Mouse (Mus musculus): Measurements from ENCODE around the gene Fbxo40. TPM values are rescaled to one million over a fixed set of nuclear protein-coding genes. Genes with fewer than 3 reads are reported as not detected.

The Fbxo40 gene
- polyA plus RNA-seq, 1 experiment, result 0.06 TPM

- no peak for DNase-seq (ENCODE audit: extremely low spot score in 1 of 2, low spot score in 1 of 2)
Observed at GRCm38 (mm10) chr16:36925351-36925750, 64.9 kb downstream of the Fbxo40 start.

GRCm38 (mm10) chr16:36924312-36924711 lies 66.0 kb downstream of the Fbxo40 start:
- DNase-seq (ENCODE audit: extremely low spot score in 1 of 2, low spot score in 1 of 2), result no peak

- no peak for DNase-seq (ENCODE audit: extremely low spot score in 1 of 2, low spot score in 1 of 2)
Observed at GRCm38 (mm10) chr16:36921980-36922379, 68.3 kb downstream of the Fbxo40 start.

- no peak for DNase-seq (ENCODE audit: extremely low spot score in 1 of 2, low spot score in 1 of 2)
Observed at GRCm38 (mm10) chr16:36921067-36921613, 69.1 kb downstream of the Fbxo40 start.

- DNase-seq (ENCODE audit: extremely low spot score in 1 of 2, low spot score in 1 of 2), result no peak
Observed at GRCm38 (mm10) chr16:36920410-36920809, 69.9 kb downstream of the Fbxo40 start.

- DNase-seq (ENCODE audit: extremely low spot score in 1 of 2, low spot score in 1 of 2), result peak in 1 of 2 experiments; percentile 42
Observed at GRCm38 (mm10) chr16:36918505-36918904, 71.8 kb downstream of the Fbxo40 start.

- no peak for DNase-seq (ENCODE audit: extremely low spot score in 1 of 2, low spot score in 1 of 2)
Observed at GRCm38 (mm10) chr16:36914195-36914594, 76.1 kb downstream of the Fbxo40 start.

Other genes starting within 250 kb of the Fbxo40 start
- 38.5 and 53.1 TPM in 2 replicates for gene Slc15a2, start 205.5 kb downstream of the Fbxo40 start, polyA plus RNA-seq (2012; rRNA removed)
- gene Iqcb1, start 162.1 kb downstream of the Fbxo40 start, polyA plus RNA-seq (2012; rRNA removed), result 28.9 and 39.5 TPM in 2 replicates
- gene Eaf2, start 115.5 kb downstream of the Fbxo40 start, polyA plus RNA-seq (2012; rRNA removed), result 0.53 and 0.78 TPM in 2 replicates
- gene Golgb1, start 115.3 kb downstream of the Fbxo40 start, polyA plus RNA-seq (2012; rRNA removed), result 52.3 and 52.6 TPM in 2 replicates
- 5.9 and 7.4 TPM in 2 replicates for gene Hcls1, start 55.5 kb downstream of the Fbxo40 start, polyA plus RNA-seq (2012; rRNA removed)
- 1.8 and 1.9 TPM in 2 replicates for gene Polq, start 21.3 kb upstream of the Fbxo40 start, polyA plus RNA-seq (2012; rRNA removed)